Mouse (Mus musculus) stomach, postnatal 0 days (tissue): Measurements from ENCODE around the gene D630039A03Rik. TPM values are rescaled to one million over a fixed set of nuclear protein-coding genes. Genes with fewer than 3 reads are reported as not detected.

Source experiments
- ATAC-seq: fragments of 200-750 bp; cut with Nextera tagmentation; 2 replicates; pipeline ENCODE4 v1.8.0; 2017; ENCODE audit not compliant: low FRiP score, low TSS enrichment
- DNase-seq: peaks from one replicate; pipeline ENCODE4 v3.0.0-alpha.2; 2016; ENCODE audit warnings: low spot score
- H3K27ac ChIP-seq: fragments of 300-500 bp; sonication (generic); replicated peaks from 2 replicates; pipeline ENCODE4 v1.5.1; 2014; ENCODE audit warnings: mild to moderate bottlenecking, control low read depth
- H3K27me3 ChIP-seq: fragments of 300-500 bp; sonication (generic); 2 replicates; pipeline ENCODE4 v1.6.1; 2014; ENCODE audit warnings: low read length; ENCODE audit not compliant: control insufficient read depth, insufficient read depth
- H3K36me3 ChIP-seq: fragments of 300-500 bp; sonication (generic); 2 replicates; pipeline ENCODE4 v1.6.1; 2014; ENCODE audit warnings: low read length, mixed read lengths; ENCODE audit not compliant: control insufficient read depth, insufficient read depth
- H3K4me1 ChIP-seq: fragments of 300-500 bp; sonication (generic); replicated peaks from 2 replicates; pipeline ENCODE4 v1.6.1; 2014; ENCODE audit warnings: antibody characterized with exemption; ENCODE audit not compliant: control insufficient read depth, insufficient read depth
- H3K4me2 ChIP-seq: fragments of 300-500 bp; sonication (generic); replicated peaks from 2 replicates; pipeline ENCODE4 v1.6.1; 2014; ENCODE audit warnings: low read depth, mild to moderate bottlenecking, control low read depth, moderate library complexity
- H3K4me3 ChIP-seq: fragments of 300-500 bp; sonication (generic); 2 replicates; pipeline ENCODE4 v1.5.1; 2014; ENCODE audit warnings: low read depth, low read length, control low read depth
- H3K9ac ChIP-seq: fragments of 300-500 bp; sonication (generic); 2 replicates; pipeline ENCODE4 v1.6.1; 2014; ENCODE audit warnings: mild to moderate bottlenecking, low read length, control low read depth, mixed read lengths
- H3K9me3 ChIP-seq: fragments of 300-500 bp; sonication (generic); 2 replicates; pipeline ENCODE4 v1.6.1; 2016; ENCODE audit warnings: low read length; ENCODE audit not compliant: control insufficient read depth
- CTCF ChIP-seq: IDR thresholded peaks from 2 replicates; pipeline ENCODE4 v1.5.1; 2016; ENCODE audit warnings: antibody characterized with exemption, low read depth, mild to moderate bottlenecking, moderate library complexity
- EP300 ChIP-seq: optimal IDR thresholded peaks from 2 replicates; pipeline ENCODE3; 2016; ENCODE audit warnings: antibody characterized with exemption
- whole genome bisulfite sequencing: fragments of 180-500 bp; shearing (Covaris S2); extraction: QIAGEN DNeasy Blood & Tissue Kit; methylation state at CpG from one replicate; pipeline ENCODE4 v1.1.7; 2014; 5-methylcytosine and 5-hydroxymethylcytosine counted together
- polyA plus RNA-seq: library from polyadenylated mRNA; unstranded; fragments of >200 nt; fragmentation: Nextera tagmentation; extraction: Ambion mirVana; gene quantifications from 2 replicates; pipeline ENCODE4 v1.2.1, GENCODE M21; 2015

The D630039A03Rik gene
- polyA plus RNA-seq, 1 experiment from 2014 or later: 12.7 TPM

GRCm38 (mm10) chr4:57884511-57884910 lies 31.6 kb downstream of the D630039A03Rik start:
- TF ChIP-seq CTCF: no peak
- no peak for TF ChIP-seq EP300
- Histone ChIP-seq H3K9ac (no peak overlapping the region), H3K4me3 (no peak overlapping the region), H3K9me3 (no peaks in the 10 kb centered on the region), H3K27ac (no peak overlapping the region), H3K36me3 (no peaks in the 10 kb centered on the region), H3K4me1 (no peaks in the 10 kb centered on the region), H3K4me2 (no peak overlapping the region), H3K27me3 (no peaks in the 10 kb centered on the region)
- ATAC-seq: no peak
- no peak for DNase-seq
- 73% methylated on average over 3 of the region's 3 CpGs for WGBS

DNA sequence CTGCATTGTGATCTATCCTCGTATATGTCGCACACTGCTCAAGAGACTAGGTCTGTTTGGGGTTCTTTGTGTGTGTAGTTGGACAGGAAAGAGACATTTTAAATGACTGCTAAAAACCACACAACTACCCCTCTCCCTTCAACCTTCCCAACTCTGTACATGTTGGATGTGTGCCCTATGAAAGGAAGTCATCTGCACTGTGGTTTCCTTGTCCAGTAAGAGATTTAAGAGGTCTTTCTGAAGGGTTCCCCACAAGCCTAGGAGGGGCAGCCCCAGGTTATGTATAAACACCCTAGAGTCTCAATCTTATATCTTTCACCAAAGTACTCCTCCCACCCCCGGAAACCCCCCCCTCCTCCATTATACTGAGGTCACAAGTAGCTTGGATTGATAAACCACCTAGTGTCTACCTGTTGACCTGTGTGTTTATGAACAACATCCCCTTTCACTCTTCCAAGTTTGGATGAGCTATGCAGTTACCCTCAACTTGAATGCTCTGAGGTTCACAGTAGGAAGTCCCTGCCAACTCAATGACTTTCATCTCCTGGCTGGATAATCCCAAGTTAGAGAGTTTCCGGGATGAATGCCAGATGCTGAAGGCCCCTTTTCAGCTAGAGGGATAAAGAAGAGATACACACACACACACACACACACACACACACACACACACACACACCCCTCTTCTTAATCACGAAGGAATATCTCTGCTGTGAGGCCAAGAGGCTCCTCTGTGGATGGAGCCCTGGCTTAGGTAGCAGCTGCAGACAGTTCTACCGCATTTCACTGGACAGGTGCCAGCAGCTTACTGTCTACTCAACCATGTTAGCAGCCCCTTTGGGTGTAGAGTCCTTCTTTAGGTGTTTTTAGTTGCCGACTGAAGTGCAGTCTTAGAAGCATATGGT lies 32.3 kb downstream of the D630039A03Rik start:
- TF ChIP-seq EP300 (no peak), CTCF (no peak)
- WGBS: 42% methylated on average over 7 of the region's 7 CpGs
- ATAC-seq (peak; percentile 12; the same call in 1 of the 2 replicates), DNase-seq (no peak)
- no peak overlapping the region for H3K4me2 ChIP-seq
- H3K4me1 ChIP-seq: no peaks in the 10 kb centered on the region
- no peaks in the 10 kb centered on the region for H3K27me3 ChIP-seq
- no peaks in the 10 kb centered on the region for H3K36me3 ChIP-seq
- no peak overlapping the region for H3K27ac ChIP-seq
- H3K9me3 ChIP-seq: no peaks in the 10 kb centered on the region
- no peak overlapping the region for H3K9ac ChIP-seq
- no peak overlapping the region for H3K4me3 ChIP-seq

DNA sequence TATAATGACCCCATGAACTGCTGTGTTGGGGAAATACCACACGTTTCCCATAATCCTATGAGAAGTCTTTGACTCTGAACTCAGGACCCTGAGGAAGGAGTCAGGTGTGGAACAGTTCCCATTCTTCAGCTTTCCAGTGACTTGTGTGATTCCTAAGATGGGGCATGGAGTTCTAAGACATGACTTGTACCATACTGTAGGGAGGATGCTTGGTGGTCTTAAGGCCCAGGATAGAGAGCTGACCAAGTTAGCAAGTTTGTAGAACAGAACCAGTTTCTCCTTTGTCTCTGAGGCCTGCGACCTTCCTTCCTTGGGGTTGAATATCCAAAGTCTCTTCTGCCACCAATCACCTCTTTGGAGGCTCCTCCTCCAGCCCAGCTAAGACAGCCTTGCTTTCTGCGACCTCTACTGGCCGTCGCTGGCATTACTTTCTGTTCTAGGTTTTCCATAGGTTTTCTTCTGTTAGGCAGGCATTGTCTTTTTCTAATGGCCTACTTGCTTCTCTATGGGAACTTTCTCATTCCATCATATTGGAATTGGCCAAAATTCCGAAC lies 36.2 kb downstream of the D630039A03Rik start:
- Histone ChIP-seq H3K9me3 (no peaks in the 10 kb centered on the region), H3K4me3 (no peak overlapping the region), H3K4me1 (no peaks in the 10 kb centered on the region), H3K27ac (no peak overlapping the region), H3K27me3 (no peaks in the 10 kb centered on the region), H3K9ac (no peak overlapping the region), H3K4me2 (no peak overlapping the region), H3K36me3 (no peaks in the 10 kb centered on the region)
- TF ChIP-seq CTCF (peak; percentile 98), EP300 (no peak)
- DNase-seq (peak; percentile 84), ATAC-seq (peak; percentile 54)
- 19% methylated on average over 6 of the region's 6 CpGs for WGBS

DNA sequence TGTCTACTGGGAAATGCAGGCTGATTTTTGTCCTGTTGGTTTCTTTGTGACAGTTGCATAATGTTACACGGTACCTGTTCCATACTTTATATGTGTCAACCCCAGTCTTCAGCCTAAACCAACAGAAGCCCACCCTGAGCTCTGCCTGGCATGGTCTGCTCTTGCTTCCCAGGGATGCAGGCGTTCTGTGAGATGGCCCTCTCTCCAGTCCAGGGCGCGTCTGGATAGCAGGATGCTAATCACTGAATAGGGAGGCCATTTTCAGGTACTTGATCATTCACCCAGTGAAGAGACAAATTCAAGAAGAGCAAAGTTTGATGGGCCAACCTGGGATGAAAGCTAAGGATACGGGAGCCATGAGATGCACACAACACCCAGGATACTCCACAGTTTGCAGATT lies 37.0 kb downstream of the D630039A03Rik start:
- Histone ChIP-seq H3K4me2 (no peak overlapping the region), H3K9me3 (no peaks in the 10 kb centered on the region), H3K9ac (no peak overlapping the region), H3K27ac (no peak overlapping the region), H3K27me3 (no peaks in the 10 kb centered on the region), H3K4me1 (no peaks in the 10 kb centered on the region), H3K4me3 (no peak overlapping the region), H3K36me3 (no peaks in the 10 kb centered on the region)
- no peak for DNase-seq
- TF ChIP-seq CTCF (no peak), EP300 (no peak)
- WGBS: 90% methylated on average over 5 of the region's 5 CpGs
- no peak for ATAC-seq

DNA sequence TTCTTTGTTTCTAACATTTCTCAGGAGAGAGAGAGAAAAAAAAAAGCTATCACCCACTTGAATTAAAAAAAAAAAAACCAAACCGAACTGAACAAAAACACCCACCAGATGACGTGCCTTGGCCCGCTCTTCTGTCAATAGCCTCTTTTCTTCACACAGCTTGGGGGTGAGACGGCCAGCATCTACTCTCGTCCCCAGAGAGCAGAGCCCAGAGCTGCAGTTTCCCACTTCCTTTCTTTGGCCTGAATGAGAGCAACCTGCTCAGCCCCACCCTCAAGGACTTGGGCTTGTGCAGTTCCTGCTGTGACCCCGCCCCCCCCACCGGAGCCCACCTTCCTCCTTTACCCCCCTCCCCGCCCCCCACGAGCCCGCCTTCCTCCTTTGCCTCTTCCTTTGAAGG lies 48.6 kb downstream of the D630039A03Rik start:
- H3K36me3 ChIP-seq: no peaks in the 10 kb centered on the region
- WGBS: 51% methylated on average over 9 of the region's 10 CpGs
- no peak overlapping the region for H3K27ac ChIP-seq
- DNase-seq (no peak), ATAC-seq (no peak)
- H3K4me1 ChIP-seq: no peaks in the 10 kb centered on the region
- no peaks in the 10 kb centered on the region for H3K27me3 ChIP-seq
- no peak overlapping the region for H3K4me2 ChIP-seq
- no peak for TF ChIP-seq EP300
- no peak for TF ChIP-seq CTCF
- H3K4me3 ChIP-seq: no peak overlapping the region
- H3K9me3 ChIP-seq: no peaks in the 10 kb centered on the region
- H3K9ac ChIP-seq: no peak overlapping the region

- no peaks in the 10 kb centered on the region for H3K36me3 ChIP-seq
- WGBS: 61% methylated on average over 9 of the region's 9 CpGs
- H3K9me3 ChIP-seq: no peaks in the 10 kb centered on the region
- no peak overlapping the region for H3K9ac ChIP-seq
- H3K4me2 ChIP-seq: no peak overlapping the region
- no peak for ATAC-seq
- DNase-seq: no peak
- no peaks in the 10 kb centered on the region for H3K4me1 ChIP-seq
- no peak overlapping the region for H3K27ac ChIP-seq
- TF ChIP-seq EP300 (no peak), CTCF (no peak)
- H3K27me3 ChIP-seq: no peaks in the 10 kb centered on the region
- H3K4me3 ChIP-seq: no peak overlapping the region
These were observed 49.1 kb downstream of the D630039A03Rik start for GRCm38 (mm10) chr4:57866990-57867389.
